Mouse (Mus musculus) MEL (cell line): ENCODE measurements at regions not wholly inside any gene's neighbourhood (a gene's known extent, or its start where the extent isn't known, plus 50 kb on each side); places are given as distances from the start of the nearest gene placed in this dataset.

Experiments used
- DNase-seq: peaks from one replicate; pipeline ENCODE4 v3.0.0; 2011; ENCODE audit warnings: low read depth, low spot score
- H3K27ac ChIP-seq: 2 replicates; pipeline ENCODE4 v1.5.1; 2012; ENCODE audit warnings: low read depth, mild to moderate bottlenecking, control low read depth, low read length, moderate library complexity; ENCODE audit not compliant: control insufficient read depth
- H3K27me3 ChIP-seq, 2 experiments: fragments of 150-350 bp in 1 of 2; sonication (generic) in 1 of 2; 2 replicates each; pipeline ENCODE4 v1.6.1; 2012; ENCODE audit warnings: low read length in 2 of 2, mild to moderate bottlenecking in 2 of 2, improper control_type of control experiment in 1 of 2, moderate library complexity in 1 of 2; ENCODE audit not compliant: insufficient read depth in 2 of 2, control insufficient read depth in 1 of 2
- H3K36me3 ChIP-seq, 2 experiments: 2 replicates each; pipeline ENCODE4 v1.6.1; 2012 to 2014; ENCODE audit warnings: low read length in 2 of 2, improper control_type of control experiment in 1 of 2, inconsistent platforms in 1 of 2, mild to moderate bottlenecking in 1 of 2; ENCODE audit not compliant: insufficient read depth in 2 of 2, control insufficient read depth in 1 of 2
- H3K4me1 ChIP-seq, 2 experiments: fragments of 150-350 bp in 1 of 2; sonication (generic) in 1 of 2; 2 replicates each; pipeline ENCODE4 v1.6.1; 2012; ENCODE audit warnings: low read length in 2 of 2, improper control_type of control experiment in 1 of 2, mild to moderate bottlenecking in 1 of 2; ENCODE audit not compliant: insufficient read depth in 2 of 2, control insufficient read depth in 1 of 2
- H3K4me3 ChIP-seq, 2 experiments: fragments of 150-350 bp in 1 of 2; sonication (generic) in 1 of 2; 2 replicates each; pipeline ENCODE4 v1.5.1; 2012; ENCODE audit warnings: low read depth in 2 of 2, low read length in 2 of 2, mild to moderate bottlenecking in 2 of 2, moderate library complexity in 2 of 2, control low read depth in 1 of 2, improper control_type of control experiment in 1 of 2; ENCODE audit not compliant: control insufficient read depth in 1 of 2, insufficient read depth in 1 of 2
- H3K79me2 ChIP-seq: 2 replicates; pipeline ENCODE4 v1.6.1; 2012; ENCODE audit warnings: mild to moderate bottlenecking, low read length, moderate library complexity; ENCODE audit not compliant: control insufficient read depth, poor library complexity, insufficient read depth
- H3K9ac ChIP-seq: 2 replicates; pipeline ENCODE4 v1.6.1; 2012; ENCODE audit warnings: low read depth, mild to moderate bottlenecking, control low read depth, low read length, moderate library complexity; ENCODE audit not compliant: control insufficient read depth, poor library complexity, severe bottlenecking
- H3K9me3 ChIP-seq: fragments of 150-350 bp; sonication (generic); replicated peaks from 2 replicates; pipeline ENCODE4 v1.6.1; 2012; ENCODE audit warnings: mild to moderate bottlenecking, low read length, improper control_type of control experiment, moderate library complexity; ENCODE audit not compliant: insufficient read depth
- BHLHE40 ChIP-seq: IDR thresholded peaks from 2 replicates; pipeline ENCODE4 v1.6.1; 2012; ENCODE audit warnings: low read depth, mild to moderate bottlenecking, inconsistent platforms, low read length, improper control_type of control experiment, borderline replicate concordance
- CHD1 ChIP-seq: IDR thresholded peaks from 2 replicates; pipeline ENCODE4 v1.6.1; 2012; ENCODE audit warnings: low read depth, mild to moderate bottlenecking, inconsistent platforms, low read length, improper control_type of control experiment
- E2F4 ChIP-seq: IDR thresholded peaks from 2 replicates; pipeline ENCODE4 v1.6.1; 2011; ENCODE audit warnings: low read depth, low read length, improper control_type of control experiment, borderline replicate concordance
- ELF1 ChIP-seq: IDR thresholded peaks from 2 replicates; pipeline ENCODE4 v1.6.1; 2014; ENCODE audit warnings: low read depth, mild to moderate bottlenecking, inconsistent platforms, low read length, improper control_type of control experiment, moderate library complexity
- ETS1 ChIP-seq: IDR thresholded peaks from 2 replicates; pipeline ENCODE4 v1.6.1; 2012; ENCODE audit warnings: low read depth, mild to moderate bottlenecking, inconsistent platforms, low read length, improper control_type of control experiment, moderate library complexity
- HCFC1 ChIP-seq: IDR thresholded peaks from 2 replicates; pipeline ENCODE4 v1.6.1; 2012; ENCODE audit warnings: low read depth, mild to moderate bottlenecking, inconsistent platforms, low read length, improper control_type of control experiment, moderate library complexity
- KAT2A ChIP-seq: conservative IDR thresholded peaks from 2 replicates; pipeline ENCODE4 v1.6.1; 2012; ENCODE audit warnings: low read depth, low read length, improper control_type of control experiment, inconsistent platforms
- MAFK ChIP-seq: IDR thresholded peaks from 2 replicates; pipeline ENCODE4 v1.6.1; 2011; ENCODE audit warnings: low read depth, mild to moderate bottlenecking, low read length, improper control_type of control experiment, borderline replicate concordance
- MAZ ChIP-seq: IDR thresholded peaks from 2 replicates; pipeline ENCODE4 v1.6.1; 2012; ENCODE audit warnings: low read depth, mild to moderate bottlenecking, inconsistent platforms, low read length, improper control_type of control experiment
- MEF2A ChIP-seq: IDR thresholded peaks from 2 replicates; pipeline ENCODE4 v1.6.1; 2014; ENCODE audit warnings: low read depth, mild to moderate bottlenecking, inconsistent platforms, low read length, improper control_type of control experiment; ENCODE audit not compliant: poor library complexity, insufficient replicate concordance, severe bottlenecking; ENCODE audit errors: extremely low read depth
- MYB ChIP-seq: IDR thresholded peaks from 2 replicates; pipeline ENCODE4 v1.6.1; 2011; ENCODE audit warnings: mild to moderate bottlenecking, low read depth, low read length, improper control_type of control experiment
- NELFE ChIP-seq: IDR thresholded peaks from 2 replicates; pipeline ENCODE4 v1.6.1; 2011; ENCODE audit warnings: low read depth, low read length, improper control_type of control experiment
- POLR2AphosphoS2 ChIP-seq: IDR thresholded peaks from 2 replicates; pipeline ENCODE4 v1.6.1; 2011; ENCODE audit warnings: low read length, improper control_type of control experiment
- SIN3A ChIP-seq: IDR thresholded peaks from 2 replicates; pipeline ENCODE4 v1.6.1; 2012; ENCODE audit warnings: low read length, improper control_type of control experiment, inconsistent platforms
- SMC3 ChIP-seq: IDR thresholded peaks from 2 replicates; pipeline ENCODE4 v1.6.1; 2011; ENCODE audit warnings: low read depth, low read length, improper control_type of control experiment
- USF1 ChIP-seq: IDR thresholded peaks from 2 replicates; pipeline ENCODE4 v1.6.1; 2014; ENCODE audit warnings: low read depth, mild to moderate bottlenecking, inconsistent platforms, low read length, improper control_type of control experiment, moderate library complexity
- ZC3H11A ChIP-seq: IDR thresholded peaks from 2 replicates; pipeline ENCODE4 v1.6.1; 2012; ENCODE audit warnings: low read depth, mild to moderate bottlenecking, inconsistent platforms, low read length, improper control_type of control experiment
- ZKSCAN1 ChIP-seq: IDR thresholded peaks from 2 replicates; pipeline ENCODE4 v1.6.1; 2012; ENCODE audit warnings: low read depth, mild to moderate bottlenecking, inconsistent platforms, low read length, improper control_type of control experiment, moderate library complexity

DNA sequence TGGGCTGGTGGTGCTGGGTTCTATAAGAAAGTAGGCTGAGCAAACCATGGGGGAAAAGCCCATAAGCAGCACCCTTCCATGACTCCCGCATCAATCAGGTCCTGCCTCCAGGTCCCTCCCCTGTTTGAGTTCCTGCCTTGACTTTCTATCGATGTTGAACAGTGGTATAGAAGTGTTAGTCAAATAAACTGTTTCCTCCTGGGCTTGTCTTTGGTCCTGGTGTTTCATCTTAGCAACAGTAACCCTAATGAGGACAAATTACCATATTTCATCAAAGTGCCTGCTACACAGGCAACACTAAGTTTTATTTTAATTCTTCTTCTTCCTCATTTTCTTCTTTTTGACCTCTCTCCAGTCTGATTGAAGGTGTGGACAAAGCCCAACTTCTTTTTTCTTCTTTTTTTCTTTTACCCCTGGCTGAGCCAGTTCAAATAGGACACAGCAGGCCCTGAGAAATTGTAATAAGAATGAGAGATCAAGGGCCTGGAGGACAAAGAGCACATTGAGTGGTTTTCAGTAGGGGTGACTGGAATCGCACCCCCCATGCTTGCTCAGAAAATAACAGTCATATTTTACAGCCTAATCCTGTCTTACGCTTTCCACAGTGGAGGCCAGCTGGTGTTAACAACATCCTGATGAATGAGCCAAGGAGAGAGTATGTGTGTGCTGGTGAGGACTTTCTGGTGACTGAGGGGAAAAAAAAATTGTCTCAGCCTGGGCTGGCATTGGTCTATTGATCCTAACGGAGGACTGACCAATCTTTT, 78.1 kb upstream of the Teddm2 start:
- H3K79me2 ChIP-seq, result no peaks in the 10 kb centered on the region
- H3K9ac ChIP-seq, result no peak overlapping the region
- no peaks in the 10 kb centered on the region for H3K9me3 ChIP-seq
- no peaks in the 10 kb centered on the region for H3K36me3 ChIP-seq
- no peak for DNase-seq
- no peak overlapping the region for H3K27ac ChIP-seq
- no peak overlapping the region for H3K4me3 ChIP-seq
- TF ChIP-seq ZC3H11A (no peak), MAFK (no peak), KAT2A (no peak), MAZ (no peak), ETS1 (no peak), USF1 (no peak), BHLHE40 (no peak), MEF2A (no peak), NELFE (no peak), SIN3A (no peak), SMC3 (no peak), POLR2AphosphoS2 (no peak), CHD1 (no peak), E2F4 (no peak), ZKSCAN1 (no peak)
- H3K27me3 ChIP-seq, result no peaks in the 10 kb centered on the region; a peak in 1 of 4 replicates
- H3K4me1 ChIP-seq, result no peaks in the 10 kb centered on the region

DNA sequence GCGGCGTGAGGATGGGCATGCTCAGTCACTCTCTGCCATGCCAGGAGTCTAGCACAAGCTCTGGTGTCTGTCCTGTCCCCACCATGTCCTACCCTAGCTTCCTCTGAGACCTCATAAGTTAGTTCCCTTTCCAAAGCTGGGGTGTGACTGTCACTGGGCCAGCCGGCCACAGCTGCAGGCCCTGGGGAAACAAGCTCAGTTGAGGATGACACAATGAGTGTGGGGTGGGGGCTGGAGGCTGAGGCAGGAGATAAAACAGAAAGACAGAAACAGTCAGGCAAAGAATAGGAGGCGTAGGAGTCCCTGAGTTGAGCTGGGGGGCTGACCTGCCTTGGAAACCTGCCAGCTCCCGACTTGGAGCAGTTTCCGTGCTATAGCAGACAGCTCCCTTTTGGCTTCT, 80.9 kb upstream of the Teddm2 start:
- DNase-seq, result no peak
- Histone ChIP-seq H3K79me2 (no peaks in the 10 kb centered on the region), H3K4me1 (no peaks in the 10 kb centered on the region), H3K36me3 (no peaks in the 10 kb centered on the region), H3K9me3 (no peaks in the 10 kb centered on the region), H3K4me3 (no peak overlapping the region), H3K9ac (no peak overlapping the region), H3K27ac (no peak overlapping the region), H3K27me3 (no peaks in the 10 kb centered on the region; a peak in 1 of 4 replicates)
- TF ChIP-seq ZKSCAN1, result no peak
- TF ChIP-seq MYB, result no peak
- TF ChIP-seq HCFC1, result no peak
- no peak for TF ChIP-seq ELF1
